Mouse (Mus musculus): ENCODE data around the gene Sfxn2.

DNA sequence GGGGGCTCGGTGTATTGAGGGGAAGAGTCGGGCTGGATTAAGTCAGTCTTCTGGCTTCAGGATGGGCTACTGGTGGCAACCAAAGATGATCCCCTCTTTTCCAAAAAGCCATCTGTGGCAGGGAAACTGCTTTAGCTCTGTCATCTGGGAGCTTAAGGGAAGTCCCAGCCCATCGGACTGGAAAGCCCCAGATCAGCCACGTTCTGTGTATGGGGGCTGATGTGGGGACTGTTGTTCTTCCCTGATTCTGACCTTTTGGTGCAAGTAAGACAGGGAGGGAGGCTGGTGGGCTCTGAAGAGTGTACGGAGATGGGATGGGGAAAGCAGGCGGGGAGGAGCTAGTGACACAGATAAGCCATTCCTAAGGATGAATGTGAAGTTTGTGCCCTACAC, 49.0 kb upstream of the Sfxn2 start:
- TF ChIP-seq CTCF (IDR thresholded peaks at IDR 0.05; ENCODE audit: low read depth) (no peak), EP300 (optimal IDR thresholded peaks at IDR 0.05) (no peak)

Data from stomach, postnatal 0 days (tissue).